Mouse (Mus musculus) stomach, postnatal 0 days (tissue): ENCODE results near the gene Cacna1i.

Source experiments
- CTCF ChIP-seq: IDR thresholded peaks from 2 replicates; pipeline ENCODE4 v1.5.1; 2016; ENCODE audit warnings: antibody characterized with exemption, low read depth, mild to moderate bottlenecking, moderate library complexity
- EP300 ChIP-seq: optimal IDR thresholded peaks from 2 replicates; pipeline ENCODE3; 2016; ENCODE audit warnings: antibody characterized with exemption

DNA sequence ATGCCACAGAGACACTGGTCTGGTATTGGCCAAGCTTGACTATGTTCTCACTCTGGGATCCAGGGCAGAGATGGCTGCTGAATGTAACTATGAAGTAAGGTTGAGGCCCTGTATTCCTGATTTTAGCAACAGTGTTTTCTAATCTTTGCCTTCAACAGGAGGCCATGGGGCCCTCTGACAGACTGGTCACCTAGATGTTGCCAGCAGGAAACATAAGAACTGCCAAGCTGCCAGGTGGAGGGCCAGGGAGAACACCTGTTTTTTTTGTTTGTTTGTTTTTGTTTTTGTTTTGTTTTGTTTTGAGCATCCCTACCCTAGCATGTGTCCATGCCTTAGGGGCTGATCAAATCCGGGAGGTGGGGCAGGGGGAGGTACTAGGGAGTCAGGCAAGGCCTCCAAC, 112.4 kb downstream of the Cacna1i start:
- no peak for TF ChIP-seq CTCF
- TF ChIP-seq EP300, result no peak
